In the genomic region with DNA sequence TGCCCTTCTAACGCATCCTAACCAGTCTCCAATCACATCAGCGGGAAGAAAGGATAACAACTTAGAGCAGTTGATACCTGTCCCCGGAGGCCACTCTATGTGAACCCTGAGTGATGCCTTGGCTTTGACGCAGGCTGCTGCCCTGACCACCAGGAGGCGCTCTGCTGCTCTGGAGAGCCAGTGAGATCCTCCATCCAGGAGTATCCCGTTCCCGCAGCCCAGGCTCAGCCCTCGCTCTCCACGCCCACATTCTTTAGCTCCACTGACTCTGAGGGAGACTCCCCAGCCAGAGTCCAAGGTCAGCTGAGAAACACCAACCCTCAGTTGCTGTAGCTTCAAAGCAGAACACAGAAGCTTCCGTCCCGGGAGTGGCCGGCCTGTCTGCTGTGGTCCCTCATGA, we compare ENCODE assay signal across 9 mouse cellular contexts.
DNase-seq lines count a peak whose midpoint lies in the region; ATAC-seq and TF ChIP-seq lines count a peak whose summit lies in the region.
"Had no signal": no experiment of that assay in that cellular context is flagged by ENCODE, and none has a peak within 500 bp of the region (broad histone marks: within the 10 kb centered on the region; RNA-seq: fewer than 3 reads in every experiment).

No protein-coding gene starts in this region.

- H3K9ac ChIP-seq in intestine, embryonic 15.5 days = no peak overlapping the region
- H3K9ac ChIP-seq in limb, embryonic 14.5 days (ENCODE audit: low read depth, low read length, severe bottlenecking) = no peak overlapping the region
- H3K9ac ChIP-seq: midbrain, embryonic 12.5 days had no signal

- H3K4me1 ChIP-seq in embryonic facial prominence, embryonic 10.5 days = peaks cover 4% of the 10 kb centered on the region
- peaks cover 6% of the 10 kb centered on the region; the same call in 1 of the 2 replicates for H3K4me1 ChIP-seq in intestine, embryonic 15.5 days (replicated peaks)
- H3K4me1 ChIP-seq in limb, embryonic 14.5 days (ENCODE audit: control insufficient read depth, insufficient read depth, low read length) = peaks cover 3% of the 10 kb centered on the region; the same call in 1 of the 2 replicates
- H3K4me1 ChIP-seq: midbrain, embryonic 12.5 days had no signal

- H3K4me2 ChIP-seq in intestine, embryonic 15.5 days (replicated peaks) = 0 out of 2 replicates have a peak overlapping the region, but pooled peaks have one; percentile 2
- H3K4me2 ChIP-seq in limb, embryonic 14.5 days (replicated peaks; ENCODE audit: low read depth, low read length, severe bottlenecking) = 0 out of 2 replicates have a peak overlapping the region, but pooled peaks have one; percentile 10
- H3K4me2 ChIP-seq: midbrain, embryonic 12.5 days had no signal

- no peak for TF ChIP-seq POLR2A in limb, embryonic 14.5 days (IDR thresholded peaks at IDR 0.05; ENCODE audit: borderline replicate concordance, extremely low read depth, insufficient read depth, insufficient read length)

- peaks cover 12% of the 10 kb centered on the region; the same call in 1 of the 2 replicates for H3K9me3 ChIP-seq in embryonic facial prominence, embryonic 10.5 days
- no peaks in the 10 kb centered on the region for H3K9me3 ChIP-seq in intestine, embryonic 15.5 days
- H3K9me3 ChIP-seq in limb, embryonic 14.5 days (ENCODE audit: control insufficient read depth, low read length) = no peaks in the 10 kb centered on the region

- no peaks in the 10 kb centered on the region for H3K27me3 ChIP-seq in embryonic facial prominence, embryonic 10.5 days (replicated peaks; ENCODE audit: low read depth, poor library complexity, severe bottlenecking)
- no peaks in the 10 kb centered on the region for H3K27me3 ChIP-seq in intestine, embryonic 15.5 days (replicated peaks)
- H3K27me3 ChIP-seq in limb, embryonic 14.5 days (ENCODE audit: control insufficient read depth, insufficient read depth, low read length) = no peaks in the 10 kb centered on the region

- intact Hi-C loops in heart, postnatal 25 days (cut with DNase I) = loop anchor here (2.0 to 5.0 kb wide), 3 partner anchors 52 to 309 kb away; no protein-coding TSS in a partner anchor

- no peak overlapping the region for H3K27ac ChIP-seq in embryonic facial prominence, embryonic 10.5 days (replicated peaks)
- H3K27ac ChIP-seq in intestine, embryonic 15.5 days = no peak overlapping the region
- H3K27ac ChIP-seq in limb, embryonic 14.5 days (replicated peaks; ENCODE audit: low read depth, low read length) = no peak overlapping the region
- H3K27ac ChIP-seq: midbrain, embryonic 12.5 days had no signal

- H3K4me3 ChIP-seq in embryonic facial prominence, embryonic 10.5 days = no peak overlapping the region
- no peak overlapping the region for H3K4me3 ChIP-seq in intestine, embryonic 15.5 days (replicated peaks)
- H3K4me3 ChIP-seq in limb, embryonic 14.5 days (replicated peaks; ENCODE audit: low read length) = no peak overlapping the region
- H3K4me3 ChIP-seq: midbrain, embryonic 12.5 days had no signal

- DNase-seq in heart, adult 11 months = peak; percentile 90
- no peak for DNase-seq in heart, postnatal 25 days (ENCODE audit: low spot score)
- peak; percentile 97 for DNase-seq in ZHBTc4 (ENCODE audit: low read depth, low spot score)
- peak; percentile 86 for DNase-seq in embryonic facial prominence, embryonic 10.5 days (ENCODE audit: low spot score)
- DNase-seq in limb, embryonic 14.5 days (ENCODE audit: low spot score) = peak; percentile 56
- peak; percentile 87 for DNase-seq in retina, embryonic 14.5 days (ENCODE audit: low spot score)
- DNase-seq in spleen, postnatal 14 days (ENCODE audit: low spot score in 2 of 2) = no peak

- 6% methylated on average over 12 of the region's 12 CpGs for WGBS in embryonic facial prominence, embryonic 10.5 days
- 9% methylated on average over 12 of the region's 12 CpGs for WGBS in intestine, embryonic 15.5 days
- WGBS in limb, embryonic 14.5 days = 8% methylated on average over 12 of the region's 12 CpGs

- ATAC-seq in intestine, embryonic 15.5 days = peak; percentile 96
- ATAC-seq in limb, embryonic 14.5 days (ENCODE audit: low FRiP score, low read depth) = peak; percentile 44

- no peaks in the 10 kb centered on the region for H3K36me3 ChIP-seq in embryonic facial prominence, embryonic 10.5 days (replicated peaks)
- no peaks in the 10 kb centered on the region for H3K36me3 ChIP-seq in intestine, embryonic 15.5 days
- H3K36me3 ChIP-seq in limb, embryonic 14.5 days (ENCODE audit: control insufficient read depth, insufficient read depth, low read length) = no peaks in the 10 kb centered on the region
- H3K36me3 ChIP-seq: midbrain, embryonic 12.5 days had no signal

Comparison
In these comparisons a context has a peak if more than half of its experiments do, and no peak if none do; other contexts are left out.
1. DNase-seq: peak in heart, adult 11 months (single experiment), ZHBTc4 (single experiment), embryonic facial prominence, embryonic 10.5 days (single experiment), limb, embryonic 14.5 days (single experiment) and retina, embryonic 14.5 days (single experiment); none in heart, postnatal 25 days (single experiment) and spleen, postnatal 14 days (0 of 2).